ENCODE assay signal across 33 mouse cellular contexts in genomic region chr3:89780102-89780501, GRCm38 (mm10). TPM values are rescaled to one million over a fixed set of nuclear protein-coding genes. Genes with fewer than 3 reads are reported as not detected.
"Had no signal": no experiment of that assay in that cellular context is flagged by ENCODE, and none has a peak within 500 bp of the region (broad histone marks: within the 10 kb centered on the region; RNA-seq: fewer than 3 reads in every experiment).

No protein-coding gene starts in this region.

- H3K4me3 ChIP-seq: limb, embryonic 10.5 days; limb, embryonic 12.5 days; limb, embryonic 13.5 days; limb, embryonic 15.5 days; liver, embryonic 12.5 days; liver, embryonic 13.5 days; liver, embryonic 15.5 days; lung, embryonic 15.5 days; megakaryocyte, embryonic 14.5 days; midbrain, embryonic 10.5 days; midbrain, embryonic 12.5 days; midbrain, embryonic 13.5 days; midbrain, embryonic 15.5 days; myocyte had no signal

- H3K27me3 ChIP-seq: limb, embryonic 12.5 days; limb, embryonic 13.5 days; limb, embryonic 15.5 days; liver, embryonic 12.5 days; liver, embryonic 13.5 days; liver, embryonic 15.5 days; lung, embryonic 15.5 days; megakaryocyte, embryonic 14.5 days; midbrain, embryonic 12.5 days; midbrain, embryonic 13.5 days; midbrain, embryonic 15.5 days had no signal

- DNase-seq: left cerebral cortex, postnatal 4 days; liver; liver, embryonic 13.5 days; liver, postnatal 0 days; lung, adult 18-20 months; lung, adult 2 months; lung, embryonic 14.5 days; lung, postnatal 10 days; lung, postnatal 14 days; lung, postnatal 36 days; midbrain, embryonic 14.5 days had no signal

- H3K4me2 ChIP-seq: limb, embryonic 12.5 days; limb, embryonic 13.5 days; limb, embryonic 15.5 days; liver, embryonic 11.5 days; liver, embryonic 12.5 days; liver, embryonic 13.5 days; liver, embryonic 15.5 days; lung, embryonic 14.5 days; lung, embryonic 15.5 days; midbrain, embryonic 11.5 days; midbrain, embryonic 12.5 days; midbrain, embryonic 13.5 days; midbrain, embryonic 15.5 days had no signal

- H3K27ac ChIP-seq: limb, embryonic 10.5 days; limb, embryonic 12.5 days; limb, embryonic 13.5 days; limb, embryonic 15.5 days; liver, embryonic 12.5 days; liver, embryonic 13.5 days; liver, embryonic 14.5 days; liver, embryonic 15.5 days; lung, embryonic 15.5 days; macrophage; midbrain, embryonic 10.5 days; midbrain, embryonic 12.5 days; midbrain, embryonic 13.5 days; midbrain, embryonic 15.5 days had no signal

- ATAC-seq: liver, postnatal 0 days; lung, postnatal 0 days; midbrain, embryonic 13.5 days; midbrain, embryonic 15.5 days; midbrain, embryonic 16.5 days had no signal

- H3K9me3 ChIP-seq: limb, embryonic 10.5 days; limb, embryonic 12.5 days; limb, embryonic 13.5 days; limb, embryonic 15.5 days; liver, embryonic 12.5 days; liver, embryonic 13.5 days; liver, embryonic 15.5 days; lung, embryonic 15.5 days; megakaryocyte, embryonic 14.5 days; midbrain, embryonic 10.5 days; midbrain, embryonic 12.5 days; midbrain, embryonic 13.5 days; midbrain, embryonic 15.5 days had no signal

- H3K9ac ChIP-seq: limb, embryonic 12.5 days; limb, embryonic 13.5 days; limb, embryonic 15.5 days; liver, embryonic 12.5 days; liver, embryonic 13.5 days; liver, embryonic 14.5 days; liver, embryonic 15.5 days; liver, postnatal 0 days; lung, embryonic 14.5 days; lung, embryonic 15.5 days; midbrain, embryonic 12.5 days; midbrain, embryonic 13.5 days; midbrain, embryonic 15.5 days had no signal

RNA-seq across cellular contexts. Expression of gene She, which starts 51.1 kb away (rescaled TPM):
- total RNA-seq: megakaryocyte, adult 5-6 weeks; megakaryocyte-erythroid progenitor cell, adult 5-6 weeks; monocyte, adult 5-6 weeks had no signal
- polyA plus RNA-seq: macrophage, myocyte had no signal
